10 mouse cellular contexts compared by ENCODE assay signal in the genomic region with DNA sequence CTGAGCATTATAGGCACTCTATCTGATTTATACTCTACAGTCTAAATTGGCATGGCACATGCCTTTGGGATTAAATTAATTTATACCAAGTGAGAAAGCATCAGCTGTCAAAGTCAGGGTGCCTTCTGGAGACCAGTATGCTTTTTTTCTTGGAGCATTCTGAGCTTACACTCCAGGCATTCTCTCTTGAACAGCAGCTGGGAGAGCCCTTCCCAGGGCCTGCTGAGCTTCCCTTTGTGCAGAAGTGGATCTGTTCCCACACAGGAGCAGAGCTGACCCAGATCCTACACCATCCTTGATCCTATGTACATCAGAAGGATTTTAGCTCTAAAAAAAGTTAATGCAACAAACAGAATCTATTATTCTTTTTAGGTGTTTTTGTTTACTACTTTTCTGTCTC. TPM values are rescaled to one million over a fixed set of nuclear protein-coding genes. Genes with fewer than 3 reads are reported as not detected.
DNase-seq lines count a peak whose midpoint lies in the region; ATAC-seq and TF ChIP-seq lines count a peak whose summit lies in the region.
"Had no signal": no experiment of that assay in that cellular context is flagged by ENCODE, and none has a peak within 500 bp of the region (broad histone marks: within the 10 kb centered on the region; RNA-seq: fewer than 3 reads in every experiment).

No protein-coding gene starts in this region.

- H3K9me3 ChIP-seq in limb, embryonic 14.5 days (ENCODE audit: control insufficient read depth, low read length): no peaks in the 10 kb centered on the region
- no peaks in the 10 kb centered on the region for H3K9me3 ChIP-seq in limb, embryonic 10.5 days (replicated peaks)
- no peaks in the 10 kb centered on the region for H3K9me3 ChIP-seq in forebrain, embryonic 10.5 days
- H3K9me3 ChIP-seq in neural tube, embryonic 13.5 days: no peaks in the 10 kb centered on the region
- H3K9me3 ChIP-seq: intestine, embryonic 15.5 days had no signal

- peak; percentile 37; the same call in 1 of the 2 replicates for ATAC-seq in limb, embryonic 14.5 days (ENCODE audit: low FRiP score, low read depth)
- peak; percentile 86 for ATAC-seq in neural tube, embryonic 13.5 days (ENCODE audit: low read depth)
- ATAC-seq: intestine, embryonic 15.5 days; Patski had no signal

- H3K9ac ChIP-seq in limb, embryonic 14.5 days (ENCODE audit: low read depth, low read length, severe bottlenecking): no peak overlapping the region
- H3K9ac ChIP-seq in neural tube, embryonic 13.5 days: 0 out of 2 replicates have a peak overlapping the region, but pooled peaks have one; percentile 34
- H3K9ac ChIP-seq: intestine, embryonic 15.5 days had no signal

- no peaks in the 10 kb centered on the region for H3K4me1 ChIP-seq in limb, embryonic 14.5 days (ENCODE audit: control insufficient read depth, insufficient read depth, low read length)
- peaks cover 23% of the 10 kb centered on the region for H3K4me1 ChIP-seq in limb, embryonic 10.5 days
- peaks cover 59% of the 10 kb centered on the region for H3K4me1 ChIP-seq in forebrain, embryonic 10.5 days
- H3K4me1 ChIP-seq in neural tube, embryonic 13.5 days (replicated peaks): peaks cover 40% of the 10 kb centered on the region
- H3K4me1 ChIP-seq: intestine, embryonic 15.5 days had no signal

- TF ChIP-seq POLR2A in limb, embryonic 14.5 days (IDR thresholded peaks at IDR 0.05; ENCODE audit: borderline replicate concordance, extremely low read depth, insufficient read depth, insufficient read length): no peak

- H3K4me2 ChIP-seq in limb, embryonic 14.5 days (replicated peaks; ENCODE audit: low read depth, low read length, severe bottlenecking): no peak overlapping the region
- no peak overlapping the region for H3K4me2 ChIP-seq in neural tube, embryonic 13.5 days
- H3K4me2 ChIP-seq: intestine, embryonic 15.5 days had no signal

- H3K36me3 ChIP-seq in limb, embryonic 14.5 days (ENCODE audit: control insufficient read depth, insufficient read depth, low read length): no peaks in the 10 kb centered on the region
- H3K36me3 ChIP-seq in limb, embryonic 10.5 days: no peaks in the 10 kb centered on the region
- no peaks in the 10 kb centered on the region for H3K36me3 ChIP-seq in forebrain, embryonic 10.5 days (replicated peaks)
- H3K36me3 ChIP-seq in neural tube, embryonic 13.5 days: no peaks in the 10 kb centered on the region
- H3K36me3 ChIP-seq: intestine, embryonic 15.5 days had no signal

- H3K27me3 ChIP-seq in limb, embryonic 14.5 days (ENCODE audit: control insufficient read depth, insufficient read depth, low read length): no peaks in the 10 kb centered on the region
- no peaks in the 10 kb centered on the region for H3K27me3 ChIP-seq in limb, embryonic 10.5 days (ENCODE audit: low read depth, poor library complexity, severe bottlenecking)
- H3K27me3 ChIP-seq in forebrain, embryonic 10.5 days (ENCODE audit: poor library complexity, severe bottlenecking): no peaks in the 10 kb centered on the region
- no peaks in the 10 kb centered on the region for H3K27me3 ChIP-seq in neural tube, embryonic 13.5 days
- H3K27me3 ChIP-seq: intestine, embryonic 15.5 days had no signal

- no peak overlapping the region for H3K4me3 ChIP-seq in limb, embryonic 14.5 days (replicated peaks; ENCODE audit: low read length)
- H3K4me3 ChIP-seq in limb, embryonic 10.5 days: no peak overlapping the region
- 0 out of 2 replicates have a peak overlapping the region, but pooled peaks have one; percentile 26 for H3K4me3 ChIP-seq in forebrain, embryonic 10.5 days
- H3K4me3 ChIP-seq in neural tube, embryonic 13.5 days: no peak overlapping the region
- H3K4me3 ChIP-seq: intestine, embryonic 15.5 days had no signal

- no peak overlapping the region for H3K27ac ChIP-seq in limb, embryonic 14.5 days (replicated peaks; ENCODE audit: low read depth, low read length)
- no peak overlapping the region for H3K27ac ChIP-seq in limb, embryonic 10.5 days
- H3K27ac ChIP-seq in forebrain, embryonic 10.5 days: peak overlapping the region; percentile 80
- H3K27ac ChIP-seq in neural tube, embryonic 13.5 days (replicated peaks): peak overlapping the region; percentile 73
- H3K27ac ChIP-seq: intestine, embryonic 15.5 days had no signal

- peak; percentile 29 for DNase-seq in limb, embryonic 14.5 days (ENCODE audit: low spot score)
- DNase-seq in limb, embryonic 10.5 days (ENCODE audit: low spot score): no peak
- no peak for DNase-seq in forebrain, embryonic 10.5 days (ENCODE audit: extremely low spot score, low spot score)
- peak; percentile 25 to 63 for DNase-seq in layer of hippocampus, adult 18-20 months (ENCODE audit: low spot score in 2 of 2)
- no peak for DNase-seq in spleen, adult 18-20 months
- DNase-seq in ovary, postnatal 10 days (ENCODE audit: low spot score): no peak
- no peak for DNase-seq in ovary, postnatal 36 days (ENCODE audit: low spot score)

RNA-seq across cellular contexts. Expression of a gene that starts 49.7 kb away (rescaled TPM):
- 4.8 and 6.1 TPM in 2 replicates for polyA plus RNA-seq in limb, embryonic 14.5 days (2012; rRNA removed)
- polyA plus RNA-seq in limb, embryonic 14.5 days (2014; fragmentation: Nextera tagmentation; extraction: Ambion mirVana): 3.0 and 4.1 TPM in 2 replicates
- polyA plus RNA-seq in limb, embryonic 10.5 days (2016; fragmentation: Nextera tagmentation; extraction: Ambion mirVana): 12.7 and 17.5 TPM in 2 replicates
- 13.0 and 14.5 TPM in 2 replicates for polyA plus RNA-seq in forebrain, embryonic 10.5 days (2016; fragmentation: Nextera tagmentation; extraction: Ambion mirVana)
- 10 to 100 TPM; 11.4 to 15.1 TPM for total RNA-seq in layer of hippocampus, adult 18-20 months (2021)
- polyA plus RNA-seq in neural tube, embryonic 13.5 days (2015; fragmentation: Nextera tagmentation; extraction: Ambion mirVana): 7.1 and 7.9 TPM in 2 replicates

RNA-seq across cellular contexts. Expression of a gene that starts 57.5 kb away (rescaled TPM):
- polyA plus RNA-seq in limb, embryonic 14.5 days (2012; rRNA removed): 0.64 and 0.72 TPM in 2 replicates
- polyA plus RNA-seq in limb, embryonic 14.5 days (2014; fragmentation: Nextera tagmentation; extraction: Ambion mirVana): 0.96 and 1.1 TPM in 2 replicates
- 0.08 and 0.19 TPM in 2 replicates for polyA plus RNA-seq in limb, embryonic 10.5 days (2016; fragmentation: Nextera tagmentation; extraction: Ambion mirVana)
- polyA plus RNA-seq in forebrain, embryonic 10.5 days (2016; fragmentation: Nextera tagmentation; extraction: Ambion mirVana): 0.14 and 0.29 TPM in 2 replicates
- total RNA-seq in layer of hippocampus, adult 18-20 months (2021): 10 to 100 TPM; 62.2 to 62.6 TPM
- 9.5 and 11.5 TPM in 2 replicates for polyA plus RNA-seq in neural tube, embryonic 13.5 days (2015; fragmentation: Nextera tagmentation; extraction: Ambion mirVana)

Comparison
In these comparisons a context has a peak if more than half of its experiments do, and no peak if none do; other contexts are left out.
1. DNase-seq: peak in limb, embryonic 14.5 days (single experiment) and layer of hippocampus, adult 18-20 months (2 of 2); none in limb, embryonic 10.5 days (single experiment), forebrain, embryonic 10.5 days (single experiment), spleen, adult 18-20 months (0 of 2), ovary, postnatal 10 days (single experiment) and ovary, postnatal 36 days (single experiment).
2. H3K27ac ChIP-seq: peak in forebrain, embryonic 10.5 days (single experiment) and neural tube, embryonic 13.5 days (single experiment); none in limb, embryonic 14.5 days (single experiment) and limb, embryonic 10.5 days (single experiment).